Mouse (Mus musculus): ENCODE data around the gene Ift80.
A peak's percentile ranks its signal among the peaks of the same experiment; 100 is the strongest.
"Not testable (repeated sequence)": the region's sequence is repeated elsewhere in the genome, so short reads cannot be mapped to it uniquely, and the experiment has no call there.

Gene Ift80

DNA sequence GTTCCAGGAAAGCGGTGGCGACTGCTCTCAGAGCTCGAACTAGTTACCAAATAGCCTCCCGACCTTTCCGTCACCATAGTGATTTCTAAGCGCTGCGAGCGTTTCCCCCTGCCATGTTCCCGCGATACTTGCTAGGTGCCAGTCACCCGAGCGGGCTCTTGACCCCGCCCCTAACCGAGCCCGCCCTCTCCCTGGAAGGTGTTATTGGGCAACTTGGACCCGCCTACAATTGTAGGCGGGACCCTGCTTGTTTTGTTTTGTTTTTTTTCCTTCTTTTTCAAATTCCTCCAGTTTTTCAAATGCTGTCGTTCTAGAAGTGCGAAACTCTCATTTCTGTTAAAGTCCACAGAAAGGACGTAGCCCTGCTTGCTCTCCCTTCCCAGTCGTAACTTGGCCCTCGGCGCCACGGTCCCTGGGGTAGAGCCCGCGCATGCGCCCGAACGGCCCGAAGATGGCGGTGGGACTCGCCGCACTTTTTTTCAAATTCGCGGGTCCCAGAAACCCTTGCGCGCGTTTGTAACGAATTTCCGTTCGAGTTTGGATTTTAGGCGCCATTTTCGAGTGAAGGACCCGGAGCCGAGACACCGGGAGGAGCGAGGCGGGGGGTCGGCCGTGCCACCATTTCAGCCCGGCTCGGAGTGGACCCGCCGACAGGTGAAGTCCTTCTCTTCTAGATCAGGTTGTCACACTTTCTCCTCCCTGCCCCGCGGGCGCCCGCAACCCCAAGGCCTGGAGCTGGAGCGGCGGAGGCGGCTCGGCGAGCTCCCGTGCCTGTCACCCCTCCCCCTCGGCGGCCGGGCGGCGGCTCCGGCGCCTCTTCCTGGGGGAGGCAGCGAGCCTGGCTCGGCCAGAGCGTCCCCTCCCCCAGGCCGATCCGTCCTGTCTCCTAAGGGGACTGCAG is at the start of gene Ift80, which contains the start of gene Smc4:
Gene Ift80, minus strand, starts transcription at position 134 of the 901 bp plus-strand sequence.
Gene Smc4, plus strand, starts transcription at position 302 of the 901 bp plus-strand sequence.
- peak; percentile 97 for DNase-seq (ENCODE audit: low read depth, low spot score)

DNA sequence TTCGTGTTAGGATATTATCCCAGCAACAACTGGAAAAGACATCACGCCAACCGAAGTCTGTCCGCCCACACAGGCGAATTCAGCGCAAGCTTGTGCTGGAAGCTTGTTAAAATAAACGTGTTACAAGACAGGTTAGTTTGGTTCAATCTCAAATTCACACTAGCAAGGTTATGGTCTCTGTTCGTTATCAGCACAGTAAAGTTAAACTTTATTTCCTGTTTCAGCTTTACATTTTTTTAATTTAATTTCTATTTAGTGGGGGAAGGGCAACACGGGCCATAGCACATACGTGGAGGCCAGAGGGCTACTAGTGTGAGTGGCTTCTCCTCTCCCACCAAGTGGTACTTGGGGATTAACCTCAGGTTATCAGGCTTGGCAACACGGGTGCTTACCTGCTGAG is 47.5 kb upstream of the Ift80 start:
- DNase-seq (ENCODE audit: low read depth, low spot score), result no peak

DNA sequence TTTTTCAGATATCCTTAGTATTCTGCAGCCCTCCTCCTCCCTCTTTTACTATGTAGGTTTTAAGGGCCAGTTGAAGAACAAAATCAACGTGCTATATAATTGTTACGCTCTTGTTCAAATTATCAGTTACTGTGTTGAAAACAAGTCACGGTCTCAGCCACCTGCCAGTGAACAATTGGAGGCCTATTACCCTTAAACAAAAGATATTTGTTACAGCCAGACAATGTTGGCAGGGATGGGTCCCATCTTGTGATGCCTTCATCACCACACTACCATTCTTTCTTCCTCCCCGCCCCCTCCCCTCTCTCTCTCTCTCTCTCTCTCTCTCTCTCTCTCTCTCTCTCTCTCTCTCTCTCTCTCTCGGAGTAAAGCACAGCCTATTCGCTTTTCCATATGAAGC is 44.6 kb upstream of the Ift80 start:
- DNase-seq (ENCODE audit: low read depth, low spot score), result no peak

DNA sequence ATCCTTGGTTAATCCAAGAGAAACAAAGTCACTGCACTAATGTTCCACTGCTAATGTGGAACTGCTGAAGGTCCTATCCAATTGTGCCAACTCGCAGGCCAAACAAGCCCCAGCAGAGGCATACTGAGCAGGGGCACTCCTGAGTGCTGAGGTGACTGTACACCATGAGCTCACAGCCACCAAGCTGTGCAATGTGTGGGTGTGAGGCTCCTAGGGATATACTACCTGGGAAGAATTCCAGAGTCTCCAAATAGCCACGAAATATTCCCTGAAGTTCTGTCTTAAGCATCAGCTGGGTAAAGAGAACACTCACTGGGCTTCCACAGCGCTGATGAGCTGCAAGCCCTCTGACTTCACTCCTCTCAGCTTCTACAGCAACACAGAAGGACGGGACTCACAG is 43.3 kb upstream of the Ift80 start:
- DNase-seq (ENCODE audit: low read depth, low spot score), result no peak

DNA sequence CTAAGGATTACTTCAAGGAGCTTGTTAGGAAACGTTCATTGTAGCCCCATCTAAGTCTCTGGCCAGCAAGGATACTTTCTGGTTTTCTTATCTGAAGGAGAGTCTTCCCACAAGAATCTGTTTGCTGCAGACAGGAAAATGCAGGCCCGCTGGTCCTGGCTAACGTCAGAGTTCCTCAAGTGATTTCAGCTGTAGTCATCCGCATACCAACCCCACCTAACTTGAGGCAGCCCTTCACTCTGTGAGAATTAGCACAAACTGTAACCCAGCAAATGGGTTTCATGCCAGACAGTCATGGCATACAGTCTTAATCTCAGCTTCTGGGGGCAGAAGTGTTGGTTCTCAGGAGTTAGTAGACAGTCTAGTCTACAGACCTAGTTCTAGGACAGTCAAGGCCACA is 42.1 kb upstream of the Ift80 start:
- no peak for DNase-seq (ENCODE audit: low read depth, low spot score)

DNA sequence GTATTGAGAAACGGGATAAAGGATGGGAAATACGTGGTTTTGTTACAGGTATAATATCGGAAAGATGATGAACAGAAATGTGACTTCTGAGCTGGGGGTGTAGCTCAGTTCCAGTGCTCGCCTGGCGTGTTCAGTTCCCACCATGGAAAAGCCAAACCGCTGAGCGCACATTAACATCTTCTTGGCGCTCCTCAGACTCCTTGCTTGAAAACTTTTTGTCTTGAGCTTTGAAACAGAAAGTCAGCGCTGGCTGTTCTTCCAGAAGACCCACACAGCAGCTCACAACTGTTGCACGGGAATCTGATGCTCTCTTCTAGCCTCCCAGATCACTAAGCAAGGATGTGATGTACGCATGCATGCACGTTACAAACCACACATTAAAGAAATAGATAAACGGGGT is 41.4 kb upstream of the Ift80 start:
- DNase-seq (ENCODE audit: low read depth, low spot score), result no peak

DNA sequence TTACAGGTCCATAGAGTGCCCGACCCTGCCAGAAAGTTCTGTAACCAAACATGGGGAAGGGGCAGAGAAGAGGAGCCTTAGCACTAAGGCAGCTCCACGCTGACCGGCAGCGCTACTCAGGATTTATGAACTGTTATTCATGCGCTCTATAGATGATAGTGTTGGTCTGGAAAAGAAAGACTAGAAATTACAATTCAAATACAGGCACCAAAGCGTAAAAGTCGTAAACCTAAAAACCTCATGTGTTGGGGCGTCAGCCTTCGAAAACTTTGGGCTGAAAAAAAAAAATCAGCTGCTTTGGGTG is 41.0 kb upstream of the Ift80 start:
- no peak for DNase-seq (ENCODE audit: low read depth, low spot score)

DNA sequence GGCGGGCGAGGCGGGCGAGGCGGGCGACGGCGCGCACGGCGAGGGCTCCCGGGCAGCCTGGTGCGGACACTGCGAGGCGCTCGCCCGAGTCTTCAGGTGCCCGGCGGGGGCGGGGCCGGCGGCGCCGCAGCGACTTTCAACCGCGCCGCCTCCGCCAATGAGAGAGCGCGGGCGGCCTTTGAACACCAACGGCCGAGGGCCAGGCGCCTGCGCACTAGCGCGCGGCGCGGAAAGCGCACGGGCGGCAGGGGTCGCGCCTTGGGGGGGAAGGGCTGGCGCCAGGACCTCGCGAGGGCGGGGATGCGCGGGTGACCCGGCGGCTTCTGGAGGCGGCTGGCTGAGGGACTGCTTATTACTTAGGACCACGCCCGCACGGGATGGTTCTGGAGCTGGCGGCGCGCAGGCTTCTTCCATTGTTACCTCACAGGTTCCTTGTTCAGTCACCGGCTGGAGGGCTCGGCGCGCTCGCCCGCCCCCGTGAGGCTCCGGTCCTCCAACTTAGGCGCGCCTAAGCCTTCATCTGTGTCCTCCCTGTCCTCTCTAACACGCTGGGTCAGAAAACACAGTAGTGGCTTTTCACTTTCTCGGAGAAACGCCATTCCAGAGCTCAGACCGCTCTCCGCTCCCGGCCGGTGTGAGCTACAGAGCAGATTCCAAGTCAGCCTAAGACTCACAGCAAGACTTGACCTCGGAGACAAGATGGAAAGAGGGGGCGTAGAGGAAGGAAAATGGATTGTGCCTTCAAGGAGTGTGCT is 40.5 kb upstream of the Ift80 start, which contains the start of gene Trim59:
Gene Trim59, minus strand, starts transcription at position 111 of the 755 bp plus-strand sequence.
- DNase-seq (ENCODE audit: low read depth, low spot score), result peak; percentile 98

DNA sequence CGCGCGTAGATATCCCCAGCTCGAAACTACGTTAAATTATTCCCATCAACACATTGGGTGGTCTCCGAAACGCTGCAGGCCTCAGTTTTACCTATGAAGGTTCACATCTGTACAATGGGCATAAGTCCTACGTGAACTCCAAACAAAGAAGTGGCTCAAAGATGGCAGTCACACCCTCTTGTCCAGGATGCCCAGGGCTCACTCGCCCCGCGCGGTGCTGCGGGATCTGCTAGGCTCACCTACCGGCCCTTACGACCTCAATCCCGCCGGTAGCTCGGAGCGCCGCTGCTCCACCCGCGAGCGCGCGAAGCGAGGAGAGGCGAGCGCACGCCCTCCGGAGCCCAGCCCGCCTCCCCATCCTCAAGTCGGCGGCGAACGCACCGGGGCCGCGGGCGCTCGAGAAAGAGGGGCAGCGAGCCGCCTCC is 39.8 kb upstream of the Ift80 start:
- peak; percentile 68 for DNase-seq (ENCODE audit: low read depth, low spot score)

DNA sequence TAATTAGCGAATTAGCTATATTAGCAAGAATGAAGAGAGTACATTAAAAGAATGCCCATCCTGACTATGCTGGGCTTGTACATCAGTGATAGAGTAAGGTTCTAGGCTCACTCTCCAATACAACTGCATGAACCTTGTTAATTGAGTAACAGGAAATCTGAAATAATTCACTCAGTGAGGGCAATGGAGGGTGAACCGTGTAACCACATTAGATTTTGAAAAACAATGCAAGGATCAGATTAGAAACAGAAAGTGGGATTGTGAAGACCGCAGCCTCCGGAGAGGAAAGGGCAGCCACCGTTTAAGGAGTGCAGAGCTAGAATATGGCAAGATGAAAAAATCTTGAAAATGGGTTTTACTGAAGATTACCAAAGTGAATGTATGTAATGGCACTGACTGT is 36.9 kb upstream of the Ift80 start:
- no peak for DNase-seq (ENCODE audit: low read depth, low spot score)

DNA sequence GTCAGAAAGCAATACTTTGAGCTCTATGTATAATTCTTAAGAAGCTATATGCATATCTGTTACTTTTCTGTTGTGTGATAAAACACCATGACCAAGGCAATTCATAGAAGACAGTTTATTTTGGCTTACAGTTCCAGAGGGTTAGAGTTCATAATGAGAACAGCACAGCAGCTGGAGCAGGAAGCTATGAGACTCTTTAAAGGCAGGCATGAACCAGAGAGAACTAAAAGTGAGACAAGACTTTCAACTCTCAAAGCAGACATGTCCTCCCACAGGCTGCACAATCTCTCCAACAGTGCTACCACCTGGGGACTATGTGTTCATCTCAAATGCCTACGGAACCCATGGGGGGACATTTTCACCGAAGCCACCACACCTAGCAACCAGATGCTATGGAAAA is 35.7 kb upstream of the Ift80 start:
- DNase-seq (ENCODE audit: low read depth, low spot score), result no peak

DNA sequence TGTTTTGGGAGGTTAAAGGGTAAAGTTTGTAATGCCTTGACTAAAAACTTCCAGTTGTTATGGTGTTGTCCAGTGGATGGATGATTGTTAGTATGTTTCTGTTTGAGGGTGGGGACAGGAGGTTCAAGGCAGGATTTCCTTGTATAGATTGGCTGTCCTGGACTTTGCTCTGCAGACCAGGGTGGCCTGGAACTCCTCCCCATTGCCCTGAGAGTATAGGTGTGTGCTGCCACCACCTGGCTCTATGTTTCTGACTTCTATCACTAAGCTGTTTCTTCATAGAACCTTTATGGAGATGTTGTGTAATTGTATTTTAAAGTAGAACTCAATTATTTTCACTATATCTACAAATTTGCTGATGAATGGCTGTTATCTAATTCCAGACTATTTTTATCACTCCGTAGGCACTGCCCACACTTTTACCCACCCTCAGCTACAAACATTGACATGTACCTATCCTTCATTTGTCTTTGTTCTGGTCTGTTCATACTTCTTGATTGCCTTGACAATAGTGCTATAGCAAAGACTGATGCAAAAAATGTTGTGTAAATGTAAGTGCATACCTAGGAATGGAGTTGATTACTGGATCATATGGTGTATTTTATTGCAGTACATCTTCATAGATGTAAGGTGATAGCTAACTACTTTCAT is 21.9 kb upstream of the Ift80 start:
- no peak for DNase-seq (ENCODE audit: low read depth, low spot score)

DNA sequence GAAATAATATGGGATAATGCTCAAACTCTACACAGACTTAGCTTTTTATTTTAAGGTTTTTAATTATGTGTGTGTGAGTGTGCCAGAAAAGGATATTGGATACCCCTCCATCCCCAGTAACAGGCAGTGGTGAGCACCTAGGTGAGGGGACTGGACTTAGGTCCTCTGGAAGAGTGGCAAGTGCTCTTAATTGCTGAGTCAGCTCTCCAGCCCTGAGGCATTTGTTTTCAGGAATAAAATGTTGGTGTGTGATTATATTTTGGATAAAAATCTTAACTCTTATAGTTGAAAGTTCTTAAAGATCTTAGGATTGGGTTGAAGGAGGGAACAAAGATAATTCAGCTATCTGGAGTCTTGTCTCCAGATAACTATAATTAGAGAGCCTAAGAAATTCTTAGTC is 16.4 kb upstream of the Ift80 start:
- DNase-seq (ENCODE audit: low read depth, low spot score), result no peak

DNA sequence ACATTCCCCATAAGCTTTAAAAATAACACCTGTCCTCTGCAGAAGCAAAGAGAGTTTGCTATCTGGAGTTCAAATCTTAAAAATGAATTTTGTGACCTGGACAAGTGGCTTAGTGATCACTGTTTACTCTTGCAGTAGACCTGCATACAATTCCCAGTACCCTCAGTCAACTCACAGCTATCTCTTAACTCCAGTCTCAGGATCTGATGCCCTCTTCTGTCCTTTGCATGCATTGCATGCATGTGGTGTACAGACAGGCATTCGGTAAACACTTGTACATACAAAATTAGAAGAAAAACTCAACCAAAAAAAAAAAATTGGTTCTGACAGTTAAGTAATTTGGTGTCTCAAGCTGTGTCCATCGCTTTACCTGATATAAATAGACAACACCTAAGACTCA is 15.9 kb upstream of the Ift80 start:
- no peak for DNase-seq (ENCODE audit: low read depth, low spot score)

DNA sequence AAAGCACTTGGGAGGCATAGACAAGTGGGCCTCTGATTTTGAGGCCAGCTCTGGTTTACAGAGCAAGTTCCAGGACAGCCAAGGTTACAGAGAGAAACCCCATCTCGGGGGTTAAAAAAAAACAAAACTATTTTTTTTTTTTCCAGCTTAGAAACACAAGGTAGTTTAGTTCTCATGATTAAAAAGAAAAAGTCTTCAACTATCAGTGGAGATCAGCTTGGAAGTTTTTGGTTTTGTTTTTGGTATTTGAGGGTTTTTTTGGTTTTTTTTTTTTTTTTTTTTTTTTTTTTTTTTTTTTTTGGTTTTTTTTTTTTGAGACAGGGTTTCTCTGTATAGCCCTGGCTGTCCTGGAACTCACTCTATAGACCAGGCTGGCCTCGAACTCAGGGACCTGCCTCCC is 14.3 kb upstream of the Ift80 start:
- DNase-seq (ENCODE audit: low read depth, low spot score), result not testable (repeated sequence)

DNA sequence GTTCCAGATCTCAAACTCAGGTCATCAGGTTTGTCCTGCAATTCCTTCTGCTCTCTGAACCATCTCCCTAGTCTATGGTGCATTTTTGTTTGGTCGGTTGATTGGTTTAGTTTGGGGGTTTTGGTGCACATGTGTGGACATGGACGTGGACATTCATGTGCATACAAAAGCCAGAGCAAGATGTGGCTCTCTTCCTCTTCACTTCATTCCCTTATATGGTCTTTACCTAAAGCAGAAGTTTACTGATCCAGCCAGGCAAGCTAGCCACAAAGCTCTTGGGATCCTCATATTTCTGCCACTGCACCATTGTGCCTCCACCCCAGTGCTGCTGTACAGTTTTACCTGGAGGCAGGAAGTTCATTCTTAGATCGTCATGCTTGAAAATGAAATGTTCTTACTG is 12.8 kb upstream of the Ift80 start:
- no peak for DNase-seq (ENCODE audit: low read depth, low spot score)

DNA sequence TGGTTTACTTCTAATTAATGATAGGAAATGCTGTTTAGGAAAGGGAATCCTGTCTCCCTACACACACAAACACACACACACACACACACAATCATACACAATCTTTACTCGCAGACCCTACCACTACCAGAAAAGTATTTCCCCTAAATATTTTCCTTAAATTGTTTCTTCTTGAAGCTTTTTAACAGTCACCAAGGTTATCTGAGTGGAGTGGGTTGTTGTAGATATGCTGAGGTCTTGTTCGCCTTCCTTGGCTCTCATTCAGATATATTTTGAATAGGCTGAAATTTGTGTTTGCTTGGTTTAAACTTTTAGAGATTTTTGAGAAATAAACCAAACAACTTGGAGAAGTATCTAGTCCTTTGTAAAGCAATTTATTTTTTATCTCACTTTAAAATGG is 4.5 kb upstream of the Ift80 start:
- no peak for DNase-seq (ENCODE audit: low read depth, low spot score)

DNA sequence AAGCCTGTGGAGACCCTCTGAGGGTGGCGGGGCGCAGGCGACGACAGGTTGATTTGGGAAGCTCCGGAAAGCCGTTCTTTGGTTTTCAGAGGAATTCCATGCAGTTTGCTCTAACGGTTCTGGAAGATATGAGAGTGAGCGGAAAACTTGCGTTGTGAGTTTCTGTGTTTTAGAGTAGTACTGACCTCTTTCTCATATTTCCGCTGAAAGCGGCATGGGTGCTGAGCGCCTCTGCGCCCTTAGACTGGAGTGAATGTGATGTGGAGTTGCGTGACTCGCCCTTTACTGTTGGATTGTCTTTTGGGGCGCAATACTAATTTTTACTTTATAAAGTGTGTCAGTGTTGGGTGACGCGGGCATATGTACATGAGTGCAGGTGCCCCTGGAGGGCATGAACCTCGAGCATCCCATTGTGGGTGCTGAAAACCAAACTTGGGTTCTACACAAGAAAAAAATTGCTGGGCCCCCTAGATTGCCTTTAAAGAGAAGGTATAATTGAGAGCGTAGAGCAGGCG is 1.9 kb upstream of the Ift80 start:
- no peak for DNase-seq (ENCODE audit: low read depth, low spot score)

DNA sequence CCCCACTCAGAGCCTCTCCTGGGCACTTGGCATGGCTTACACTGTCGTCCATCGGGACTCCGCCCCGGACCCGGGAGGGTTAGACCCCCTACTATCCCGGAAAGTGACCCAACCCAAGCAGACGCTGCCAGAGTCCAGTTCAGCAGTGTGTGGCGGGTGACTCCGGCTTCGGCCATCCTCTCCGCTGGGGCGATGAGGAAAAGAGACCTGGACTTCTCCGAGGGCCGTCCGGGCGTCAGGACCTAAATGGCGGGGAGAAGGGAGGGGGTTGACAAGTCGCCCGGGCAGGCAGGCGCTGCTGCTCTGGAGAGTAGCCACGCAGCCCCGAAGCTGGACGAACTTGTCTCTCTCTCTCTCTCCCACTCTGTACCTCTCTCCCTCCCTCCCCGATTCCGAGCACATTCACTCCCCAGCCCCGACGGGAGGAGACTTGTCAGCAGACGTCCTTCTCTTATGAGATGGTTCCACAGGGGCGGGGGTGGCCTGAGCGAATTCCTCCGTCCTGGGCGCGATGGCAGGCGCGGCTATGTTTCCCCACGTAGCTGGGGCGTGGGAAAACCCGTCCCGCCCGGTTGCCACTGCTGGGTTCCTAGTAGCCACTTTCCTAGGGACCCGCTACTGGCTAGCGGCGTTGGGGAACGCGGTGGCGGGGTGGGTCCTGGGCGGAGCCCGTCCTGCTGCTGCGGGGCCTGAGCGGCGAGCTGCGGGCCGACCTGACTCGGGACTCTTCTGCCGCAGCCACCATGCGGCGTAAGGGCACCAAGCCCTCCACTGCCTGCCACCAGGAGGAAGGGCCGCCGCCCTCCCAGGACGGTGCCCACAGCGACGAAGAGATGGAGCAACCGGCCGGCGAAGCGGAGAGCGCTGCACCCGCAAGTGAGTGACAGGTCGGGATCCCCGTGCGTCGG is 1.2 kb upstream of the Ift80 start:
- peak; percentile 28 for DNase-seq (ENCODE audit: low read depth, low spot score)

DNA sequence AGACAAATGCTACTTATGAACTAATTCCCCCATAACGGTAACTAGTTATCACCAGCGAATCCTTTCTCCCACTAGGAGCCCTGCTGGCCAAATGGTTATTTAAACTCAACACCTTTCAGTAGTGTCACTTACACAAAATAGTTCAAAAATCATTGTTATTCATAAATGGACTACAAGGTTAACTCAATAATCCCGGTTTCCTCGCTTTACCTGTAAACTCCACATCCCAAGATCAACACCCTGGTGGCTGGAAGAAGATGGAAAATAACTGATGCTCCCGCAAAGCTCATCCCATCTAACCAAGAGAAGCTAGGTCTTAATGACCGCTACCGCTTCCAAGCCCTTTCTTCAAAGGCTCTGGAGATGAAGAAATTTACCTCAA is 324 bp downstream of the Ift80 start:
- no peak for DNase-seq (ENCODE audit: low read depth, low spot score)

DNA sequence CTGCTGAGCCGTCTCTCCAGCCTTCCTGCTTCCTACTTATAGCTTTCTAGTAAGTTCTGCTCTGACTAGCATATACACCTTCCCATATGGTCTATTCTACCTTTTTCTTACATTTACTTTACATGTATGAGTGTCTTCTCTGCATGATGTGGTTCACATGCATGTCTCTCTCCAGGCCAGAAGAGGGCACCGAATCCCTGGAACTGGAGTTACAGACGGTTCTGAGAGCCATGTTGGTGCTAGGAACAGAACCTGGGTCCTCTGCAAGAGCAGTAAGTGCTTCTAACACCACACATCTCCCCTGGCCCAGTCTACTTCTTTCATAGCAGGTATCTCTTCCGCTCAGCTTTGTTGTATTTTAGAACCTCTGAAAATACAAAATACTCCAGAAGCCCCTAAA is 1.6 kb downstream of the Ift80 start:
- DNase-seq (ENCODE audit: low read depth, low spot score), result no peak
